Mouse (Mus musculus) common myeloid progenitor, adult 5-6 weeks (primary cell): ENCODE data around the gene Washc1. TPM values are rescaled to one million over a fixed set of nuclear protein-coding genes. Genes with fewer than 3 reads are reported as not detected.
"Not testable (repeated sequence)": the region's sequence is repeated elsewhere in the genome, so short reads cannot be mapped to it uniquely, and the experiment has no call there.

Experiments used
- ATAC-seq: replicated peaks from 2 replicates; pipeline ENCODE4 v1.8.0; 2016; ENCODE audit warnings: low read depth, mild to moderate bottlenecking, moderate TSS enrichment, inconsistent platforms; ENCODE audit not compliant: poor library complexity, severe bottlenecking
- total RNA-seq: library from RNA; stranded (forward); fragments of 200-1000, 187-1606 nt; gene quantifications from 2 replicates; pipeline ENCODE4 v1.2.3, GENCODE M21; 2017

Gene Washc1
- total RNA-seq, result 25.9 and 27.5 TPM in 2 replicates

DNA sequence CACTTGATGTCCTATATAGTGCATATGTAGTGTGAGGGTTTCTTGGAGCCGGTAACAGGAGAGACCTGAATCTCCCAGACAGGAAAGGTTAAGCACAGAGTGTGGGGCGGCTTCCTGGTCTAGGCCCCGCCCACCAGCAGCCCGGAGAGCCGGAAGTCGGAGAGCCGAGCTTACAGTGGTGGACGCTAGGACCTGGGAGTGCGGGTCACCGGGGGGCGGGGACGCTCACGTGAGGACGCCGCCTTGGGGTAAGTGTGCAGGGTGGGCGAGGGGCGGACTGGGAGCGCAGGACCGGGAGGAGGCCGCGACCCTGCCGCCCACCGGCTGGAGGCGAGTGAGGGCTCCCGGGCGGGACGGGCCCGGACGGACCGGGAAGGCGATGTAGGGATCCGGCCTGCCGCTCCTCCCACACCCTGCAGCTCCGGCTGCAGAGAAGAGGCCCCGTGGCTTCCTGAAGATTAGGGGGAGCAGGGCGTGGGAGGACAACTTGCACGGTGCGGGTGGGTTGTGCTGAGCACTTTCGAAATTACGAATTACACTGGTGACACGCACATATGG, at the start of gene Washc1:
Washc1 (plus strand) TSS at position 144 of the 558 bp plus-strand sequence.
- ATAC-seq, result peak; percentile 88

DNA sequence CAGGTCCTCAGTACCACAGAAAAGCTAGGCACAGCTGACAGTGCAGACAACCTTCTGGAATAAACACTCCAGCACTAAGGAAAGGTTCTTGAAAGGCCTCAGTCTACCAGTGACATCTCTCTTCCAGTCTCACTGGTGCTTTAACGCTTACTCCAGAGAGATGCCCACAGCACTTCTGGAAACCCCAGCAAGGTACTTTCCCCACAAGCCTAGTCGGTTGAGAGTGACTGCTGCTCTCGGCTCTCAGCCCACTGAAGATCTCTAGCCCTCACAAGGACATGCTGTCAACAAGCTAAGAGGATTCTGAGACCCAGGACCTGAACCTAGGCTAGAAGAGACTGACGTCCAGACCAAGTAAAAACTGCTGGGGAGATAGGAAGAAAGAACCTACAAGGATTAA, 46.2 kb upstream of the Washc1 start:
- ATAC-seq, result no peak

DNA sequence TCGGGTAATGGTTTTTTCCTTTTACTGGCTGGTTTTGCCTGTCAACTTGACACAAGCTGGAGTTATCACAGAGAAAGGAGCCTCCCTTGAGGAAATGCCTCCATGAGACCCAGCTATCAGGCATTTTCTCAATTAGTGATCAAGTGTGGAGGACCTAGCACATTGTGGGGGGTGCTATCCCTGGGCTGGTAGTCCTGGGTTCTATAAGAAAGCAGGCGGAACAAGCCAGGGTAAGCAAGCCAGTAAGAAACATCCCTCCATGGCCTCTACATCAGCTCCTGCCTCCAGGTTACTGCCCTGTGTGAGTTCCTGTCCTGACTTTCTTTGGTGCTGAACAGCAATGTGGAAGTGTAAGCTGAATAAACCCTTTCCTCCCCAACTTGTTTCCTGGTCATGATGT, 42.3 kb upstream of the Washc1 start:
- not testable (repeated sequence) for ATAC-seq

DNA sequence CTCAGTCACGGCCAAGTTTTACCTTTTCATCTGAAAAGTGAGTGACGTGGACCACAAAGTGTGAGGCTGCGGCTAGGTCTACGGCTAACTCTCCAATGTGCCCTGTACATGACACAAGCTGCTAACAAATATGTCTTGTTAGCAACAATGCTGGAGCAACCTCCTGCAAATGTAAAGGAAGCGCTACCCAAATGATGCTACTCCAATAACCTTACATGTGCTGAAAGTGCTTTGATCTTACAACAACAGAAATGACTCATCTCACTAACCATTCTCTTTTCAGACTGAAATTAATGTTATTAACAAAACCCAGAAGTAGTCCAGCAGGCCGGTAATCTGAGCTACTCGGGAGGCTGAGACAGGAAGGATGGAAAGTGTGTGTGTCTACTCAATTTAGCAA, 37.4 kb upstream of the Washc1 start:
- ATAC-seq, result no peak

DNA sequence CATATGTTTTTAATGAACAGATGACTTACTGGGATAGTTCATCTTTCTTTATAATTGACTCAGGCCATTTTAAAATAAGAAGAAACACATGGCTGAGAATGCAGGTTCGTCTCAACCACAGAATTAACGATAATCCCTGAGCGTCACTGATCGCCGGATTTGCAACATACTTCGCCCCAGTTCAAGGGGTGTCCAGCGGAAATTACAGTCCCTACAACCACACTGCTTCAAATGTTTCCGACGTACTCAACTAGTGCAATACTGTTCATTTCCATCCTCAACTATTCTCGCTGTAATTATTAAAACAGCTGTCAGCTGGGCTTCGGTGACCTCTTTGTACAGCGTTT, 35.5 kb upstream of the Washc1 start:
- peak; percentile 19 for ATAC-seq

DNA sequence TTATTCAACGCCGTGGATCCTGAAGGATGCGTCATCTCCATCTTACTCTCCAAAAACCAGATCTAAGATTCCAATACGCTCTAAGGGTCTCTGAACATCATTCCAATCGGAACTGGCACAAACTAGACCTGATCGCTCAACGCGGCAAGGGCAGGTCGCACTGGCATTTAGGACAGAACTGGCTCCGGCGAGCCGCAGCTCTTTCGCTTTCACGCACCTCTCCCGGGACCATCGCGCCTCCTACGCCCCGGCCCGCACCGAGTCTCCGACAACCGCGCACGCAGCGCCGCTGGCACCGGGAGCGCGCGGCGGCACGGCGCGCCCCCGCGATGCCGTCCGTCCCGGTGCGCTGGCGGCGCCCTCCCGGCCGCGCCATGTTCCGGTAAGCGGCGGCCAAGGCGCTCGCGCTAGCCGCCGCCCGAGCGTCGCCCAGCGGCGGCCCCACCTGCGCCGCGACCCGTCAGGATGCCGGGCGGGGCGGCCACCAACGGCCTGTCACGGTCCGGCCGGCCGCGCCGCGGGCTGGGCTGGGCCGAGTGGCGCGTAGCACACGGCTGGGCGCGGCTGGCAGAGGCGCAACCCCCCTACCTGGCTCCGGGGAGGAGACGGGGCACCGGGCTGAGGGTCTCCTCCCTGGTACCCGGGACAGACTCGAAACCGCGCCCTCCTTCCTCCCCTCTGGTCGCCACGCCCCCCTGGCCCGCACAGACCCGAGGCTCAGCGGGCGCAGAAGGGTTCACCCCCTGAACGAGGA, 35.0 kb upstream of the Washc1 start:
- ATAC-seq, result no peak

DNA sequence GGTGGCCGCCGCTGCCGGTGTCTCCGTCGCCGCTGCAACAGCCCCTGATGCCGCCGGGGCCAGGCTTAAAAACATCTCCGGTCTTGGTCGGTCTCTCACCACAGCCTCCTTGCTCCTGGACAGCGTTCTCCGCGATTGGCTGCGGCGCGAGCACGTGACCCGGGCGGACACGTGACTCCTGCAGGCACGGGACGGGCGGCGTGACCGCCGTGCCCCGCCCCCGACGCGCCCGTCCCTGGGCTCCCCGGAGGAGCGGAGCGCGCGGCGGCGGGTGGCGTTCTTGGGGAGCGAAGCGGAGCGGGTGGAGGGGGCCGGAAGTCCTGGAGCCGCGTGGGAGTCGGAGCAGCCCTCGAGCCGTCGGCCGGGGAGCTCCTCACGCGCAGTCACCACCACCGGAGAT, 34.4 kb upstream of the Washc1 start, which contains the start of gene Ankrd12:
Ankrd12 (minus strand) TSS at position 156 of the 400 bp plus-strand sequence.
- ATAC-seq, result peak; percentile 82

DNA sequence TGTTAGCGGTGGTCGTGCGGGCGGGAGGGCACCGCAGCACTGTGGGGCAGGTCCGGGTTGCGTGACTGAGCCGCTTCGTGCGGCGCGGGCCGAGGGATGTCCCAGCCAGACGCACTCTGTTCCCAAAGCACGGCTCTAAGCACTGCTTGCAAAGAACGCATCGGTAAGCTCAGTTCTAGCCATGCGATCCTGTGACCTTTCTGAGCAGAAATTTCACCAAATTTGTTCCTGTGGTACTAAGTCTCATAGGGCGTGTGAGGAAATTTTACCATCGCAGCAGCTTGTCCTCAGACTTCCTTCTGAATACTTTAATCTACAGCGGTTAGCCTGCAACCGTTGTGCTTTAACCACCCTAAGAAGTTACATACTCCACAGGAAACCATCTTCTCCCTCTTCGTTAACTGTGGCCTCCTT, 33.9 kb upstream of the Washc1 start:
- ATAC-seq, result peak; percentile 40

DNA sequence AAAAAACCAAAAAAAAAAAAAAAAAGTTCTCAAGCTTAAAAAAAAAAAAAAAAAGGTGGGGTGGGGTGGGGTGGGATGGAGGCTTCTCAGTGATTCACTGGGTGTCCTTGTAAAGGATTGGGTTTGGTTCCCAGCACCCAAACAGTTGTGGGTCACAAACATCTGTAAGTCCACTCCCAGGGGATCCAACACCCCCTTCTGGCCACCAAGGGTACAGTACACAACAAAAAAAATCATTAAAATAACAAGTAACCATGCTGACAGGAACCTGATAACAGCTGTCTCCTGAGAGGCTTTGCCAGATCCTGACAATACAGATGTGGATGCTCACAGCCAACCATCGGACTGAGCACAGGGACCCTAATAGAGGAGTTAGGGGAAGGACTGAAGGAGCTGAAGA, 26.9 kb upstream of the Washc1 start:
- ATAC-seq, result 0 out of 2 replicates have a peak, but pooled peaks have one; percentile 18

DNA sequence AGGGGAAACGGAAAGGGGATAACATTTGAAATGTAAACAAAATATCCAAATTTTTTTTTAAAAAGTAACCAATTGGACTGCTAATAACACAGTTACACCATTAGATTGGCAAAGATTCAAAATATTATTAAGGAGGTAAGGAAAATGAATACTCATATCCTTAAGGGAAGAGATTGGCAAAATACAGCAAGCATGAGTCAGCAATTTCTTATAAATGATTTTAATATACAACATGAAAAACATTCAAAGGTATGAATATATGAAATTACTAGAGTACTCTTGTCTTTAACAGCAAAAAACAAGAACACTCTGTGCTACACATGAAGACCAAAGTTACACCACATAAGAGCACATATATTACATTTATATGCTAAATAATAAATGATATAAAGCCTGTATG, 26.3 kb upstream of the Washc1 start:
- ATAC-seq, result no peak

DNA sequence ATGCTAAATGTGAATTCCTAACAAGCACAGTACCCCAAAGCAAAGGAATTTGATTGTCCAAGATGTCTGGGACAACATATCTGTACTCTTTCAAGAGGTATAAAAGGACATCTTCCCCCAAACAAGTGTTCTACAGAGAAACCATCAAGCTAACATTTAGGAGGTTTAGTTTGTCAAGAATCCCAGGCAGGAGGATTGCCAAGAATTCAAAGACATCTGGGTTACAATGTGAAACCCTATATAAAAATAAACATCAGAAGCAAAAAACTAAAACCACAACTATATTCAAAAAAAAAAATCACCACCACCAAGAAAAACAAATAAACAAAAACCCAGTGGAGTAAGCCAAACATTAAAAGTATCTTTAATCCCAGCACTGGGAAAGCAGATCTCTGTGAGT, 21.1 kb upstream of the Washc1 start:
- ATAC-seq, result no peak

DNA sequence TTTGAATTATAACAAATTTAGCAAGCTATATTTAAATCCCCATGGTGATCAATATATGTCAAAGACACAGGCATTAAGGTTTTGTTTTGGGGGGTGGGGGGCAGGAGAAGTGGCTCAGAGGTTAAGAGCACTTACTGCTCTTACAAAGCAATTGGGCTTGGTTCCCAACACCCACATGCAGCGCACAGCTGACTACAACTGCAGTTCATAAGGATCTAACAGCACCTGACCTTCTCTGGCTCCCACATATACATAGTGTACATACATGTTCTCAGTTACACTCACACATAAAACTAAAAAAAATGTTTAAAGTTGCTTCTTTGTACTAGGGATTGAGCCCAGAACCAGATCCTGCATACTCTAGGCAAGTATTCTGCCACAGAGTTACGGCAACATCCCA, 20.0 kb upstream of the Washc1 start:
- no peak for ATAC-seq

DNA sequence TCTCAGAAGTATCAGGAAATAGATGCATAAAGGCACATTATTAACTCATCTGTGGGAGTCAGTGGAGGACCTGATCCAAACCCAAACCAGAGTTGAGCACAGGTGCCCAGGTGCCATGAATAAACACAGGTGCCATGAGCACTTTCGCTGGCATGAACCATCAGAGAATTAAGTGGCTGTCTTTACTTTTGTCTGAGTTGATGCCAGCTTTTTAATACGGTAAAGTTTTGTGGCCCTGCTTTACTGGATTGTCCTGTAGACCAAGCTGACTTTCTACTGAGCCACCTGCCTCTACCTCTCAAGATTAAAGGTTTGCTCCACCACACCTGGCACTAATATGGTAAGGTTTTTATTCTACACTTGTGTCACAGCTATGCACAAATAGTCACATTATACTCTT, 19.3 kb upstream of the Washc1 start:
- ATAC-seq, result no peak

DNA sequence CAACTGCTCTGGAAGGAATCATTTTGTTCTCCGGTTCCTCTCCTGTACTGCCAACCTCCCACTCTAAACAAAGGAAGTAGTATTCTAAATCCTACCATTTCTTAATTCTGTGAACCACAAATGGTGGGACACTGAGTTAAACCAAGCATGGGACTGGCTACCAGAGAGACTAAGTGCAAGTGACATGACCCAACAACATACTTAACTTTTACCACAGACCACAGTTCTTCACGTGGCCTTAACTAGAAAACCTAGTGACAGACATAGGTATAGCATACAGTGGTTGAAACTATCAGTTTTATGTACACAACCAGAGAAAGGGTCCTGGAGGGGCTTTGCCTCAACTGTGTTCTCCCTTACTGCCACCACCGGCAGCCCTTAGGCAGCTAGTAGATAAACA, 18.7 kb upstream of the Washc1 start:
- ATAC-seq, result peak; percentile 63; the same call in 1 of the 2 replicates

DNA sequence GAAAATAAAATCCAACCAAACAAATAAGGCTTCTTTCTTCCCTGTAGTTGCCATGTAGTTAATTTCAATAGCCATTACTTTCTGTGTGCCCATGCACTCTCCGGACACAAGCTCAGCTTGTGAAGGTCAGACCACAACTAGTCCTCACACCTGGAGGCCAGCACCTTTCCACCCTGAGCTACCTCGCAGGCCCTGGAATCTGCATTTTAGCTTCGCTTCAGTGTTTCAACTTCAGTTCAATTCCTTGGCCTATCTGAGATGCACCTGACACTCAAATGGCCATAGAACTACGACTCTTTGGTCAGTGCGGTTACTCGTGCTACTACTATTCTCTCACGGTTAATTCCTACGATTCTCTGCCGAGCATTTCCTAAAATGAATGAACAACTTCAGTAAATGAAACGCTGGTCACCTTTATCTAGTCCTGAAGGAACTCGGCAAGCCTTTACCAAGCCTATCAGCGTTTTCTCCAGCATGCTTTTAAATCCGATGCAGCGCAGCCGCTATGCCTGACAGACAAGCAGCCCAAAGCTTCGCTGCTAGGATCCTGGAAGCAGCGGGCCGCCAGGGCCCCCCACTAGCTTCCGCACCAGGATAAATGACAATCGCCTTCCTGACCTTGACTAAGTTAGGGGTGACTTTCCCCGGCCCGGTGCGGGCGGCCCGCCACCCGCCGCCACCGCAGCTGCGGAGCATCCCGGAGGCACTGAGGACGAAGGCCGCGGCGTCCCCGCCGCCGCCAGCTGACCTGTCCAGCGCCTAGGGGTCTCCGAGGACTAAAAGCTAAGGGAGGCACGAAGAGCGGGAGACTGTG, 10.6 kb upstream of the Washc1 start:
- peak; percentile 7 for ATAC-seq

DNA sequence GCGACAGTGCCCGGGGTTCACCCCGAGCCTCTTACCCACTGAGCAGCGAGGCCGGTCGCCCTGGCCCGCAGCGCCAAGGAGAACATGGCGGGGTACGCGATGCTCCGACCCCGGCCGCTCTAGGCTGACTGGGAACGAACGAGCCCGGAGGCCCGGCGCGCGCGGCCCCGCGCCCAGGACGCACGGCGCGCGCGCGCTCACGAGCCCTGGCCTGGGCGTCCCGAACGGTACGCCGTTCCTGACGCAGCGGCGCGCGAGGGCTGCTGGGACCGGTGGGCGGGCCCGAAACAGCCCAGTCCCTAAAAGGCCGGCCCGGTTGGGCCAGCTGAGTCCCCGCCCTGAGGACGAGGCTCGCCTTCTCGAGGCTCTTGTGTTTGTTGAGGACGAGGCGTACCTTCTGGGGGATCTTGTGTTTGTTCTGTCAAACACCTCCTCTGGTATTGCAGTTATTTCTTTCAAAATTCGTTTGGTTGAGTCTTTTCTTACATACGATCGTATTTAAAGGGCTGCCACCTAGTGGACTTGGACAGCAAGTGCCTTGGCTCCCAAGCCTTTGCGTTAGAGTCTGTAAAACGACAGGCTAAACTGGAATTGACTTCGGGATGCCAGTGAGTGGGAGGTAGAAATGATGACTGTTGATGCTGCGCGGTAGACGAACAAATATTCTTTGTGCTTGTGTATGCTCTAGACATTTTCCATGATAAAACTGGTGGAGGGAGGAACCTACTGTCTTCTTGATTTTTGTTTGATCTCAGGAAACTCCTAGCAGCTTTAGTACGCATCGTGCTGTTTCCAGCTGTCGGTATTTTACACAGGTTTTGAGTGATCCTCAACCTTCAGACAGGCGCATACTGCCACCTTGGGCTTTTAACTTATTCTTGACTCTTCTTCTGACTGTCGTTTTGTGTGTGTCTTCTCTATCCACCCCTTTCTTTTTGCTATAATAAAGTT, 9.7 kb upstream of the Washc1 start, which contains the start of gene Ndufv2:
Ndufv2 (minus strand) TSS at position 180 of the 951 bp plus-strand sequence.
- ATAC-seq, result peak; percentile 94

DNA sequence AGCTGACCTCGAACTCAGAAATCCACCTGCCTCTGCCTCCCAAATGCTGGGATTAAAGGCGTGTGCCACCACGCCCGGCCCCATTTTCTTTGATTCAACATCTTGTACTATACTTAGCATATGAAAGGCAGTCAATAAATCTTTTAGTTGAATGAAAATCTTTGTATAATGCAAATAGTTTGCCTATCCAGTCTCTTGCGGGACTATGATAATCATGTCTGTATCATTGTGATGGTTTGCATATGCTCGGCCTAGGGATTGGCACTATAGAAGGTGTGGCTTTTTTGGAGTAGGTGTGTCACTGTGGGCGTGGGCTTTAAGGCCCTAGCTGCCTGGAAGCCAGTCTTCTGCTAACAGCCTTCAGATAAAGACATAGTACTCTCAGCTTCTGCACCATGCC, 7.3 kb upstream of the Washc1 start:
- ATAC-seq, result no peak

DNA sequence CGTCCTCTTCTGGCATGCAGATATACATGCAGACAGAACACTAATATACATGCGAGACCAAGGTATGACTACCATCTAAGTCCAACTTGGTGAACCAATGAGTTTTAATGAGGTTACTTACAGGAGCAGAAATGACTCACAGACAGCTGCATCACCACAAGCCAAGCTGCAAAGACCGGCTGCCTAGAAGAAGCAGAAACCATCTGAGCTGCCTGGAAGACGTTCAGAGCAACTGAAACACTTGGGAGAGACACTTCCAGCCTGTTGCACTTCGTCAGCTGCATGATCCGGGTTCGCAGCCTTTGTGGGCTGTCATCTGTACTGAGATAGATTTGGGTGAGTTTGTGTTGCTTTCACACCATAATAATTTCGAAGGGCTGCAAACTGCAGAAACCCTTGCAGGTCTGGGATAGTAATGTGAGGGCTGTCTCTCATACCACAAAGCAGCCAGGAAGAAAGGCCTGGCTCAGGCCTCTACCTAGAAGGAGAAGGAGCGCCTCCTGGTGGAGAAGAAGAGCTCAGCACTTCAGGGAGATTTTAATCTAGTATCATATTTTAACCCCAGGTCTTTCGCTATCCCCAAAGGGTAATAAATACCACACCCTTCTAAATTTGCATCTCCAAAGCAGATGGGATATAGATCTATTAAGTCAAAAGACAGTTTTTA, 4.6 kb upstream of the Washc1 start:
- peak; percentile 51 for ATAC-seq

DNA sequence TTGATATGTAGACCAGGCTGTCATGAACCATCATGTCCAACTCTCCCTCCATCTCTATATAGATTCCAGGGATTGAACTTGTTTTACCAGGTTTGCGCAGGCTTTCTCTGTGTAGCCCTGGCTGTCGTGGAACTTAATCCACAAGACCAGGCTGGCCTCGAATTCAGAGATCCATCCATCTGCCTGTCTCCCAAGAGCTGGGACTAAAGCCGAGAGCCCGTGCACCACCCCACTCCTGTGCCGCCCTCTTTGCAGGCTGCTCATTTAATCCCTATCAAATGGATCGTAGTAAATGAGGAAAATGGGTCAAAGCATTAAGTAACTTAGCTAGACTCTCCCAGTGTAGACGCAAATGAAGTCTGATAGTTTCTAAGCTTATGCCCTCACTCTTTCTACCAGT, 3.9 kb upstream of the Washc1 start:
- no peak for ATAC-seq
